Mouse (Mus musculus) layer of hippocampus, adult 9-10 months (tissue): ENCODE measurements at regions not wholly inside any gene's neighbourhood (a gene's known extent, or its start where the extent isn't known, plus 50 kb on each side); places are given as distances from the start of the nearest gene placed in this dataset.

Experiments
- DNase-seq: peaks from one replicate; pipeline ENCODE4 v3.0.0; 2022; ENCODE audit warnings: low spot score

DNA sequence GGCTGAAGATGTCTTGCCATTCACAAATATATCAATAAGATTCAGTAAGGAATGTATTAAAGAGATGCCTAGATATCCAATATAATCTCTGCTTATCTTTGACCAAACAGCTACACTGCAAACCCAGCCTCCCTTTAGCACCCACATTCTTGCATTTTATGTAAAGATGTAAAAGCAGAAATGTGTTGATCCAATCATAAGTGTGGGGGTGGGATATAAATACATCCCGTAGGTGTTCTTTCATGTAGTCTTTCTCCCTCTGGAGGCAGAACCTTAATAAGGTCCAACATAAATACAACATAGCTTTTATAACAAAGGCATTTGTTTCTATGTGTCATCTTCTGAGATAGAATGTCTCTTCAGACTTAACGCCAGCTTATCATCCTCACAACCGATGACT, 637.1 kb upstream of the Flrt2 start:
- no peak for DNase-seq

DNA sequence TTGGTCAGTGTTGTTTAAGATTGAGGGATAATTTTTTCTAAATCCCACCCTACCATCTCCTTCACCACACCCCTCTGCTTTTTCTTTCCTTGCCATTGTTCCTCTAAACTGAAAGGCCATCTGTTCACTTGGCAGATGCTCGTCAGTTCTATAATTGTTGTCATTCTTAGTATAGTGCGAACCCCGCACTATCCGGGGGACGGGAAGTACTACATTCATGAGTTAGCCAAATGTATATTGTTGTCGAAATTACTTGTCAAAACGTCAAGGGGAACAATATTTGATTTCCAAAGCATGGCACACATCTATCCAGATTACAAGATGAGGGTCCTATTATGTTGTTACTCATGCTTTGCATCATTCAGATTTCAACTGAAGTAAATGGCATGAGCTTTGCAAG, 635.1 kb upstream of the Flrt2 start:
- DNase-seq: no peak

DNA sequence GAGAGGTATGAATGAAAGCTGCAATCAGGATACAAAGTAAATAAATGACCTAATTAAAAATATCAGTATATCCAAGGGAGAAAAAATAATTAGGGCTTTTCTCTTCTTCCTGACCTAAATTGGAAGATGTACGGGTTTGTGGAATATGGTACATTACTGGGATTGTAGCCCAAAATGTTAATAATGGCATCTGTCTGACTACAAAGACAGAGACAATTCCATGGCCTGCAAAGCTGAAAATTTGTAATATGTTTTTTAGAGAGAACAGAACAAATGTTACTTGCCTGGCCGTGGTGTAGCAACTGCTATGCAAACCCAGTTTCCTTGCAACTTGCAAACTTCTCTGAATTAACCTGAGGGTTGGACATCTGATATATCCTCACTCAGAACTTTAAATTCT, 632.6 kb upstream of the Flrt2 start:
- DNase-seq: peak; percentile 21

DNA sequence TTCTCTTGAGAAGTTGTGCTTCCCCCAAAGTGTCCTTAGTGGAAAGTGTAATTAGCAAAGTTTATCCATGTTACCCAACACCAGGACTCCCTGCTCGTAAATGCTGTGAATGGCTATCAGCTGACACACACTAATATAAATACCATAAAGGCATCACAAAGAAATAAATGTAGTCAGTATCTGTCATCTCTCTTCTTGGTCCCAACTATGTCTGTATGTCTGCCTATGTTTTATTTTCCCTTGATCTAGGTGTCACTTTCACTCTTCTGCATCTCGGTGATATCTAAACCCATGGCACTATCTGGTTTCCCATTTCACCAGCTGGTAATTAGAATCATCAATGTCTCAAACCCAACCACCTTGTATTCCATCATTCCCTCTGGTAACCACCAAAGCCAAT, 619.7 kb upstream of the Flrt2 start:
- no peak for DNase-seq

DNA sequence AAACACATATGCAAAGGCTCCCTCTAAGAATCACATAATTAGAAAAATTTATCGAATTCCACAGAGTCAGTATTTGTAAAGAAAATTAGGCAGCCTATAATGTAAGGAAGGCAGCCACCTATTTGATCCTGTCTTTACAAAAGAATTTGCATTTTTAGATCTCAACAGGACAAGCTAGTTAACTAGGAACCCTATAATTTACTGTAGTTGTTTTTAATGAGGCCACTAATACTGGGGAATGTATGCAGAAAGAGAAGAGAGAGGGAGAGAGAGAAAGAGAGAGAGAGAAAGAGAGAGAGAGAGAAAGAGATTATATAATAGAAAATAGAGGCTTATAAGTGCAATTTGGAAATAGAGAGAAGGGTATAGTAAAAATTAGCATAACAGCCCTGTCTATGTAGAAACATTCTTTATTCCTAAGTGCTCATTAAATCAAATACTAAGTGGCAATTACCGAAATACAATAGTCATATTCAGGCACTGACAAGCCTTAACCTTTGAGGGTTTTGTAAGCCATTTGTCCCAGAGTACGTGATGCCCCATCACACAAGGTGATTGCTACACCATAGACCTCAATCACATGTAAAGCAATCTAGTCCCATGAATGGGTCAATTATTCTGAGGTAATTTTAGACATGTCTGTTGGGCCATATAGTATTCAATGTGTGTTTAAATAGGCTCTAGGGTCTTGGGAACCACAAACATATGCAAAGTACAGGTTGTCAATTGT, 572.6 kb upstream of the Flrt2 start:
- DNase-seq: no peak

DNA sequence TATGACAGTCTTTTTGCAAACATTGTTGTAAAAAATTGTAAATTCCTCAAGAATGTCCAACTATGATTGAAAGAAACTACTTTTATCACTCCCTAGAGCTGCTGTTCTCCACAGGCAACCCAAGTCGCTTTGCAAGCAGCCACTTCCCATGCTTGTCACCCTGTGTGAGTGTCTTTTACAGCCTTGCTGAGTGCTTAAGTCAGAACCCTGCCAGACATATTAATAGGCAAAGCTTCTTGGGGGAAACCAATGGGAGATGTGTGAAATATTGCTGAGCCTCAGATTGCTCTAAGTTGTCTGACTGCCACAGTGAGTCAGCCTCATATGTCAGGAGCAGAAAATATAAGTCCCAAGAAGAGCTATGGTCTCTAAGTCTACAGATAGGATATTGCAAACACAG, 559.2 kb upstream of the Flrt2 start:
- no peak for DNase-seq

DNA sequence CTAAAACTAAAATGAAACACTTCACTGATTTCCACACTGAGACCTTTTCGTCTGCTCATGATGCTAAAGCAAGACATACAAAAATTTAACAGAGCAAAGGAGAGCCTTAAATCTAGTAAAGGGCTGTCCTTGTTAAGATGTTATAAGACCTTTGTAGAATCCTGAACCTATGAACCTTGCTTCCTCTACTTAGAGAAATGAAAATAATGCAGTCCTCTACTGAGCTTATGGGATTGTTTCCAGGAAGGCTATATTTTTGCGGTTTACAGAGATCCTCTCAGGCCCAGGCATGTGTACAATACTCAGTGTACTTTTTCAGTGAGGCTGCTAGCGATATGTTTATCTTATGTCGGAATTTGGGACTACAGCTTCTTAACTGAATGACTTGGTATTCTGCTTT, 558.5 kb upstream of the Flrt2 start:
- DNase-seq: no peak

DNA sequence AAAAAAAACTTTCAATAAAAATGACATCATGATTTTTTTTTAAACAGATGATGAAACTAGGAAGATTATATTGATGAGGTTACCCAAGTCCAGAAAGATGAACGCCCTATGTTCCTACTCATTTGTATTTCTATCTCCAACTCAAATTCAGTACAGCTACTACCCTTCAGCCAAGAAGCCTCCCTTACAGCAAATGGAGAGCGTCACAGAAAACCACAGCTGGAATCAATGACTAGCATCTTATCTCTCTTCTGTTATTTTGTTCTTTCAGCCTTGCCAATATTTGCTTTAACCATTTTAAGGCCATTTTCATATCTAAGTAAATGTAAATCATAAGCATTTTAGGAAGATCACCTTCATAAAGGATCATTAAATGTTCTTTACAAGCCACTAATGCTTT, 553.9 kb upstream of the Flrt2 start:
- no peak for DNase-seq

DNA sequence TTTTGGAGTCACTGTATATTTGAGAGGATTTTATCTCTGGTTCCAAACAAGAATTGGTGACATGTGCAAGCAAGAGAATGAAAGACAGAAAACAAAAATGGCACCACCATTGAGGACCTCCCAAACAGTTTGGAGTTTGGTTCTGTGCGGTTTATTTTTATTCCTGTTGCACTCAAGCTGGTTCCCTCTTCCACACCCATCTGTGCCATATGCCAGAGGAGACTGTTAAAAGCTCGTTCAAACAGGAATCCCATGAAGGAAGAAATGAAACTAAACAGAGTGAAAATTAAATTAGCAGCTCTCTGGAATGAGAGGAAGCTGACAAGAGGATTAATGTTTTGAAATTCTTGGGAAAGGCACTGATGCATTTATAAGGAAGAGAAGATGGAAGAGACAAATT, 521.0 kb upstream of the Flrt2 start:
- peak; percentile 16 for DNase-seq

DNA sequence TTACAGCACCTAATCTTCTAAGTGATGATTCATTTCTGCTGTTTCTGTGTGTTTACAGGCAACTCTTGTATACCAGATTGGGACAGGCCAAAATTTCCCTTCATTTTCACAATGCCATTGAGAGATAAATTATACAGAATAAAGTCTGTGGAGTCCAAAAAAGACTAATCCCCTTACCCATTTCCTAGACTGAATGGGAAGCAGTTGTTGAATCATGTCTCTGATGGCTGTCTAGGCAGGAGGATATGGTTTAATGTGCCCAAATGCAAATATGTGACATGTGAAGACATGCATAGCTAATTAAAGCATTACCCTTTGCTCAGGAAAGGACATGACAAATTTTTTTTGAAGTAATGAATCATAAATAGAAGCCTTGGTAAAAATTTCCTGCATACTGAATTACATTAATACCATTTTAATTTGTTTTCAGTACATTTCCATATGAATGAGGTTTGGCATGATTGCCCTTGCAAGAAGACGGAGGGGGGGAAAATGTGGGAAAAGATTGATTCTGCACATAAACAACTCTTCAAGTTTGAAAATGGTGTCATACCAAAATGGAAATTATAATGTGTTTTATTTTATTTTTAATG, 518.1 kb upstream of the Flrt2 start:
- no peak for DNase-seq

DNA sequence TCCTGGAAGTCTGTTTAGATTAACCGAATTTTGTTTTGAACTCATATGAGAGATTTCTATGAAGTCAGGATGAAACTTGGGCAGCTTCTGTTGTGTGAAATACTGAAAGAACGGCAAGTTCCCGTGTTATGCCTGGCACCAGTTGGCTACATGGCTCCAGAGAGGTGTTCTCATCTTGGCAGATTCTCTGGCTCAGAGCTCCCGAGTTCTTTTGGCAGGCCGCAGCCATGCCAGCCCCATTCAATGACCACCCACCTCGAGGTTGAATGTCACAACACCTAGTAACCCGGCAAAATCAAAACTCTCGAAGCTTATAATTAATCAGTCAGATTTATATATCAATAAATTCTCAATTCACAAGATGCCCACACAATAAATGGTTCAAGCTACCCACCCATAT, 489.5 kb upstream of the Flrt2 start:
- no peak for DNase-seq

DNA sequence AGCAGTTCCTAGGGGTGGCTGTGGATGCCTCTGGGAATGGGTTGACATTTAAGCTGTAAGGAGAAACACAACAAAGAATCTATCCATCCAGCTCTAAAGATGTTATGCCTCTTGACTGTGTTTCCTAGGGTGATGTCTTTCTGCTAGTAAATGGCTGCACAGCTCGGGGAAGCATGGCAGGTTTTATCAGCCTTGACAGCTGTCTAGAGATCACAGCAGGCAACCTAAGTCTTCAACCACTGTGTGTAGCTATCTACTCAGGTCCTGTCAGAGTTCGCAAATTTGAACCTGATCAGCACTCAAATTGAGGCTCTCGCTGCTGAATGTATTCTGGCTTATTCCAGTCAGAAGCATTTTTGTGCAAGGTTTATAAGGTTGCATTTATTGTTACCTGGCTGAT, 486.9 kb upstream of the Flrt2 start:
- no peak for DNase-seq

DNA sequence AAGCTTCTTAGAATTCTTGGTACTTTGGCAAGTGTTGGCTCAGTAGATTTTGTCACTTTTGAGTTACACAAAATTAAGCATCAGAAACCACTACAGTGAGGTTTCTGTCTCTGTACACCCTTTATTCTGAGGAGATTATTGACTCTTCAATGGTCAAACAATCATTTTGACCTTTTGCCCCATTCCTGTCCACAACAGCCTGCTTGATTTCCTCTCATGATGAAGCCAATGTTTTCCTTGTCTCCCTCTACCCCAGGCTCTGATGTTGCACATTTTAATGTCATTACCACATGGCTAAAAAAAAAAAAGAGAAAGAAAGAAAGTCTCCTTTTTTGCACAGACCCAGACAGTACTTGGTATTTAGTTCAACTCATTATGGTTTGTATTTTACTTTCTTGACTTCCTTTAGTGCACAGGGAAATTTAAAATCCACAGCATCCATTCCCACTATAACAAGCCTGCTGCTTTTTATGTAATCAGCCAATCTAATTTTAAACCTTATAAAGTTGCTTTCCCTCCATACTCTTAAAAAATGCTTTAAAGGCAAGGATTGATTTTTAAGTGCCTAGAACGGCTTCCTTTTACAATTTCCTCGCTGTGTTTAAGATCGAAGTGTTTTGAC, 452.8 kb upstream of the Flrt2 start:
- DNase-seq: no peak

DNA sequence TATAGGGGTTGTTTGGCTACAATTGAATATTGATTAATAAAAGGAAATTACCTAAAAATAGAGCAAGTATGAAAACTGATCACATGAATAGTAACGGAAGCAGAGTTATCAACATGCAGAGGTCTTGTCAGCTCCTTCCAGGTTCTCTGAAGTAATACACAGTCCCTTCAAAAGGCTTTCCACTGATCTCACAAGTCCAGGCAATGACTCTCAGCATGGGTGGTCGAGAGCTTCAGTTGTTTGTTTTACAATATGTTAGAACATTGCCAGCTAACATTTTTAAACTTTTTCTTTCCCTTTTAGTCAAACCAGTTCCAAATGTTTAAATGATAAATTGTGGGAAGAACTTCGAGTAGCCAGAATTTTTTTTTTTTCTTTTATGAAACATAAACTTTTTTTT, 424.8 kb upstream of the Flrt2 start:
- no peak for DNase-seq

DNA sequence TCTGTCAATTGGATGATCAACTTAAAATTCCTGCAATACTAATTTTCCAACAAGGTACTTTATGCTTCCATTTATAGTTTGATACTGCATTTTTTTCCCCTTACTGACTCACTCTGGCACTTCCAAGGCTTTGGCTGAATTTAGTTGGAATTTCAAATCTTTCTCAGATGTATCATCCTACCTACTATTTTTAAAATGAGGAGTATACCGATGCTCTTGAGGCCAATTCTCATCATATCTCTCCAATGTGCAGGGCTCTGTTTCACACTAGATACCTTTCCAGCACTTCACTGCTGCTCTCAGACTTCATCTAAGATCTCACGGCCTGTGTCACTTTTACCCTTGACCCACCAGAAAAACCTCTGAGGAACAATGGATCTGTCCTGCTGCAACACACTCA, 386.6 kb upstream of the Flrt2 start:
- no peak for DNase-seq

DNA sequence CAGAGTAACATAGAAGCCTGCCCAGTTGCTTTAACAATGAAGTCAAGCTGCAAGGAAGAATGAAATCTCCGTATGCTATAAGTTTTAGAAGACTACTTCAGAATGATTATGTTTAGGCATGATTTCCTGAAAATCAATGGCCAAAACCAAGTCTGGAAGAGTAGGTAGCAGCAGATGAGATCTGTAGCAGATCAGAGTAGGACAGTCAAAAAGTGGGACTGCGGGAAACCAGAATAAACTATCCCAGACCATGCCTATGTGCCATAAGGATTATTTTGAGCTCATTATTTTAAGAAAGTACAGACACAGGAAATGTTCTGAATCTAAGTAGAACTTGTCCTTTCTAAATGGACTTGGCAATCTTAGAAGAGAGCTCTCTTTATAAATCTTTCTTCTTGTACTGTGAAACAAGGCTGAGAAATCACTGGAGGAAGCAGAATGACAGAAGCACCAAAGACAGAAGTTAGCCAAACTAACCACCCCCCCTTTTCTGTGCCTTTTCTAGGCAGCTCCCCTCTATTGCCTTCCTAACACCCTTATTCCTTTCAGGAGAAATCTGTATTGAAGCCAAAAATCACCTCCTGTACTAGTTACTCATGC, 376.8 kb upstream of the Flrt2 start:
- DNase-seq: no peak

DNA sequence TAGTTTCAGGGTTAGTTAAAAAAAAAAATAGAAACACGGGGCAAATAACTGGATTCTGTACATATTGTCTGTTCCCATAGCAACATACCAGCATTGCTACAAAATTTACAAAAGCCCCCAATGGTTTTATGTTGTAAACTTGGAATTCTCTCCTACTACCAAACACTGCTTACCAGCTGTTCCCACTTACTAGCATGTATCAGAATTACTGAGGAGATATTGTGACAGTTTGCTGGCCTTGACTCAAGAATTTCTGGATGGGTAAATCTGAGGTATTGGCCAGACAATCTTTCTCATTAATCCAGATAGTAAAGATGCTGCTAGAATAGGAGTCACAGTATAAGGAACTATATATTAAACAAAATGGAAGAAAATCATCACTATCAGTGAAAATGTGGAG, 375.2 kb upstream of the Flrt2 start:
- DNase-seq: no peak

DNA sequence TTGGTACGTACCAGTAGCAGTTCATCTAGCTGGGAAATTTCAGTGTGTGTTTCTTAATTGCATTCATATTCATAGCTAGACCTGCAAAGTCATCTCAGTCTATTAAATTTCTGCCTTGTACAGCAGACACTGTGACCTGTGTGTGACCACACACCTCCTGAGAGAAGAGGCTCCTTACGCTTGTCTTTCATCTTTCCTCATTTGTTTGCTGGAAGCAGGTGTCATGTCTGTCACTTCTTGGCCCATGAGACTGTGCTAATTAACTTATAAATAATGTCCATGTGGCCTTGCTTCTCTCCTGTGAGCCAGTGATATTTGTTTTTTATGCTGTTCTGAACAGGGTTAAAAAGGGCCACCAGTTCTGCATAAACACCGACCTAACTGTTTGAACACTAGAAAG, 370.3 kb upstream of the Flrt2 start:
- no peak for DNase-seq

DNA sequence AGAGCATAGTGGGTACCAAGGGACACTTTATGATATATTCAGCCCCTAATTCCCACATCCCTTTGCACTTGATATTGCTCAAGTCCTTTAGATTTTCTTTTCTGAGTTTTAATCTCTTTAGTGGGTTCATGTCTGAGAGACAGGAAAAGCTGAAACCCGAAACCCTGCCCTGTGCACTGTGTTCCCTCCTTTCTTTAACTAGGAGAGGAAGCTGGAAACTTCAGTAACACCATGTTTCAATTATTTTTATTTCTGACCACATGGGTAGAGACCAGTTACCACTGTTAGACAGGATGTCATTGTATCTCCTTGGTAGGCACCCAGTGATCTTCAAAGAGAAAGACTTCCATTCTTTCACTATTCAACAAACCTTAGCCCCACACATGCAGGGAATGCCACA, 362.4 kb upstream of the Flrt2 start:
- DNase-seq: no peak

DNA sequence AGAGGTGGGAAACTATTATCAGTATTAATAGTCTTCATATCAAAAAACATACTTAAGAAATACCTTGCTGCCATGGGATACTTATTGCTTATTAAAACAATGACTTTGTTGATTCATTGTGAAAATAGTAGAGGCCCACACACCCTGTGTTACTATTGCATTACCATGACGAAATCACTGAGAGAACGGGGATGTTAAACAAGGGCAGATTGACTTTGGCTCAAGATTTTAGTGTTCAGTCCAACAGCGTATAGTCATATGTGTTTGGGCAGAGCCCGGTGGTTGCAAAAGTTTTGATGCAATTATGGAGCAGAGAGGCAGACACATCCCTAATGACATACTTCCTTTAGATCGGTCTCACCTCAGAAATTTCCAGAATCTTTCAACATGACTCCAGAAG, 344.2 kb upstream of the Flrt2 start:
- DNase-seq: no peak

DNA sequence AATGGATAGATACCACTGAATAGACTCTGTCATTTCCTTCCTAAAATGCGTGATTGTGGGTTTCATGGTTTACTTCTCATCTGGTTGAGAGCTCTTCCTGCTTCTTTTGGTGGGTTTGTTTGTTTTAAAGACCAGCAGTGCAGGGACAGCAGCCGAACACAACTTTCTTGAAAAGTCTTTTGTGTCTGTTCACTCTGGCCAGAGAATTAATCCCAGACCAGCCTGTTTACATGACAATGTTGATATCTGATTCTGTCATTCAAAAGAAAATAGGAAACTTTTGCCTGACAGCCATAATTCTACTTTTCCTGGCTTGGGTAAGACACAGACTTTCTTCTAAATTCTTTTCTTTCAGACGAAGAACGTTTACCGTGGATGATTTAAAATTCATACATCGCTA, 336.9 kb upstream of the Flrt2 start:
- DNase-seq: no peak

DNA sequence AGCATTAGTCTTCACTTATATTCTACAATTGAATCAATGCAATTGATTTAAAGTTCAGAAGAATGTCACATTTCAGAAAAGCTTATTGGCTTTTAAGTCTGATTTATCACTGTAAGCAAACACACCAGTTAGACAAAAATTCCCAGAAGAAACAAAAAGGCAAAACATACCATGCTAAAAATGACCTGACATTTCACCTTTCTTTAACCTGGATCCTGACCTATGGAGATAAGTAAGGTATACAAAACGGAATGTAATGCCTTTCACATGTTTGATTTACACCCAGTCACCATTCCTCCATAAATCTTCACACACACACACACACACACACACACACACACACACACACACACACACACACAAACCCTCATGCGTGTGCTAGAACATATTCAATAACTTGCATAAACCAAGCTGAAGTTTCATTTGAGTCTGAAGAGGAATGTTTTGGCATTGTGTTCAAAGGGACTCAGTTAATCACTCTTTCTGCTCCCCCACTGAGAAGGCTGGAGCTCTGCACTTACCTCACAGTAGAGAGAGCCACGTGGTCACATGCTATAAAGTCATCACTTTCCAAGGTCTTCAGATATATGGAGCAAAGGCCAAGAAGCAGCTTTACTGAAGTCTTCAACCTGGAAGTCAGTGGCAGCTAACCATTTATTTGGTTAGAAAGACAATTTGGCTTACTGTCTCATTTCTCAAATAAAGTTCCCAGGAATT, 307.6 kb upstream of the Flrt2 start:
- no peak for DNase-seq

DNA sequence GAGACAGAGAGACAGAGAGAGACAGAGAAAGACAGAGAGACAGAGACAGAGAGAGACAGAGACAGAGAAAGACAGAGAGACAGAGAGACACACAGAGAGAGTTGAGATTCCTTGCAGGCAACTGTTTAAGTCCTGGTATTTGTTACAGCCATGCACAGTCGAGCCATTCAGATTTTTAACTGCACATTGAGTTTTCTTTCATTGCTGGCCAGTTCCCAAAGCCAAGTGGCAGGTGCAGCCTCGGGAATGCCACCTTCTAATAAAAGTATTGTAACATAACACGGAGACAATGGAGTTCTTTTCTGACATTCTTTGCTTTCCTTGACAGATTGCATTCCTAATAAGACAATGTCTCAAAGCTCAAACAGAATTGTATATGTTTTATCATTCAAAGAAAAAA, 306.3 kb upstream of the Flrt2 start:
- no peak for DNase-seq
